Mouse (Mus musculus): ENCODE results near the gene Slitrk6.

Gene Slitrk6

GRCm38 (mm10) chr14:110754484-110755307, at the start of gene Slitrk6:
Gene Slitrk6, minus strand, starts transcription at chr14:110755149.
- DNase-seq (ENCODE audit: low spot score), result no peak

GRCm38 (mm10) chr14:110777546-110777945, 22.6 kb upstream of the Slitrk6 start:
- DNase-seq (ENCODE audit: low spot score), result peak; percentile 27

GRCm38 (mm10) chr14:110770694-110771093, 15.7 kb upstream of the Slitrk6 start:
- DNase-seq (ENCODE audit: low spot score), result no peak

- peak; percentile 4 for DNase-seq (ENCODE audit: low spot score)
Observed at GRCm38 (mm10) chr14:110762588-110763220, 7.8 kb upstream of the Slitrk6 start.

GRCm38 (mm10) chr14:110760909-110761308, 6.0 kb upstream of the Slitrk6 start:
- no peak for DNase-seq (ENCODE audit: low spot score)

- DNase-seq (ENCODE audit: low spot score), result no peak
Observed at GRCm38 (mm10) chr14:110755308-110755650, 330 bp upstream of the Slitrk6 start.

GRCm38 (mm10) chr14:110739861-110740260, 15.1 kb downstream of the Slitrk6 start:
- no peak for DNase-seq (ENCODE audit: low spot score)

- DNase-seq (ENCODE audit: low spot score), result no peak
Observed at GRCm38 (mm10) chr14:110739368-110739767, 15.6 kb downstream of the Slitrk6 start.

GRCm38 (mm10) chr14:110728344-110728910, 26.5 kb downstream of the Slitrk6 start:
- DNase-seq (ENCODE audit: low spot score), result no peak

- no peak for DNase-seq (ENCODE audit: low spot score)
Observed at GRCm38 (mm10) chr14:110724026-110724576, 30.8 kb downstream of the Slitrk6 start.

Measured in layer of hippocampus, adult 9-10 months (tissue).